Mouse (Mus musculus): Measurements from ENCODE around the gene Tshr.
"Not testable (repeated sequence)": the region's sequence is repeated elsewhere in the genome, so short reads cannot be mapped to it uniquely, and the experiment has no call there.

Gene Tshr

DNA sequence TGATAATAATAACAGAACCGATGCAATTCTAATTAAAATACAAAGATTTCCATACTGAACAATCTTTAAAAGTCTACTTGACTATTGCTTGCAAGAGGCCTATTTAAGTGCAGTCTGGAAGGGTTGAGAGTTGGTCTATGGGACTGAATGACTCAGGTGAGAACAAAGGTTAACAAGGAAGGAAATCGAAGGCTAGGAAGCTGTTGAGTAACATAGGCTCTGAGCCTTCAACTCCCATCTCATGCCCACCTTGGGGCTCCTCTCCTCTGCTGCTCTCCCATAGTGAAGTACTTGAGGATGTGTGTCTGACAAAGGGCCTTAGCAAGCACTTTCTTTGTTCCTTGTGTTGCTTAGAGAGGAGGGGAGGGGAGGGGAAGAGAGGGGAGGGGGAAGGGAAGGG is 116.1 kb downstream of the Tshr start:
- no peak for DNase-seq

DNA sequence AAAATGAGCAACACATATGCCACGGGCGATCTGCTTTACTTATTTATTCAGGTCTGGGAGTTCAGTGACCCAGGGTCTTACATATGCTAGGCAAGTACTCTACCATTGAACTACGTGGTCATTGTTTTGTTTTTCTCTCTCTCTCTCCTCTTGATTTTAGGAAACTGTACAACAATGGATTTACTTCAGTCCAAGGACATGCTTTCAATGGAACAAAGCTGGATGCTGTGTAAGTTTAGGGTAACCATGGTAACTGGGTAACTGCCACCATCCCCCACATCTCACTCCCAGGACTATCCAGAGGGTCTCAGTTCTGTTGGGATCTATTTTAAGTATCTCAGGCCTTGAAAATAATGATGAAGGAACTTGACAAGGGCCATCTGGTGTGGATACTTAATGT is 127.4 kb downstream of the Tshr start:
- no peak for DNase-seq

DNA sequence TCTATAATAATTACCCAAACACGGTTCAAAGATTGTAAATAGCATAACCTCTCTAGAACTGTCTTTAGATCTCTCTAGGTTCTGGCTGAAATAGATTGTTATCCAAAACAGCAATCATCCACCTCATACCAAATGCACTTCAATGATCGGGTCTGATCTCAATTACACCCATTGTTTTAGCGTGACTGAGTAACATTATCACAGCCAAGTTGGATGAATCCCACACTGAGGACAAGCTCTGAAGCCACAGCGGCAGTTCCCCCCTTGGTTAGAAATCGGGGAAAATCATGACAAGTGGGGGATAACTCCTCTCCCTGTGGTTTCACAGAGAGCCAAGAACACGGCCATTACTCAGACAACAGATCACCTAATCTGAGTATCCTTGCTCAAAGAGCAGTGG is 129.6 kb downstream of the Tshr start:
- no peak for DNase-seq

GRCm38 (mm10) chr12:91517808-91518207 is 133.4 kb downstream of the Tshr start:
- DNase-seq: no peak

DNA sequence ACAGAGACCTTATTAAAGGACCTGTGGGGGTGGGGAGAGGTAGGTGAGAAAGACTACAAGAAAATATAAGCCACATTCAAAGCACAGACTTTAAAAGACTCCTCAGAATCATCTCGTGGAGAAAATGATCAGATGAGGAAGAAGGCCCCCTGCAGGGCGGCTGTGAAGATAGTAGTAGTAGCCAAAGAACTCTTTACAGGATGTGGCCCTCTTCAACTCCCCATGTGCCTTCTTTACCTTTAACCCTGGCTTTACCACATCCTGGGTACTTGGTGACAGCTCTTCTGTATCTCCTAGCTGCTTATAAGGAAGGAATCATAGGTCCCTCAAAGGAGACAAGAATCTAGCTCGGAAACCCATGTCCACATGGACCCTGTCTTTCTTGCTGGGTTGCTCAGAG is 139.3 kb downstream of the Tshr start:
- no peak for DNase-seq

DNA sequence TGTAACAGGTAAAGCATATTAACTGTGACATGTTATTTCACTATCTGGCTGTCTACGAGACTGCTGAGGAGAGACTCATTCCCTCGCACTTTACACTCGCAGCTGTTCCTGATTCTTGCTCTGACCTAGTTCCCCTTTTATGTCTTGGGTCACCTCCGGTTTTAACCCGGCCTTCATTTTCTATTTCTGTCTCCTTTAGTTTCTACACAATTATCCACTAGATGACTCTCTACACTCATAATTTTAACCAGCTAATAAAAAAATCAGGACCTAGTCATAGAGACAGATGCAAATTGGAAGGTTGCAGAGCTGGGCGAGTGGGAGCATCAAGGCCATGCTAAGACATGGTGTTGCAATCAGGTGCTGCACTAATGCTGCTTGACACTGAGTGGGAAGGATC is 150.2 kb downstream of the Tshr start:
- no peak for DNase-seq

GRCm38 (mm10) chr12:91540202-91540601 is 155.8 kb downstream of the Tshr start:
- DNase-seq: no peak

DNA sequence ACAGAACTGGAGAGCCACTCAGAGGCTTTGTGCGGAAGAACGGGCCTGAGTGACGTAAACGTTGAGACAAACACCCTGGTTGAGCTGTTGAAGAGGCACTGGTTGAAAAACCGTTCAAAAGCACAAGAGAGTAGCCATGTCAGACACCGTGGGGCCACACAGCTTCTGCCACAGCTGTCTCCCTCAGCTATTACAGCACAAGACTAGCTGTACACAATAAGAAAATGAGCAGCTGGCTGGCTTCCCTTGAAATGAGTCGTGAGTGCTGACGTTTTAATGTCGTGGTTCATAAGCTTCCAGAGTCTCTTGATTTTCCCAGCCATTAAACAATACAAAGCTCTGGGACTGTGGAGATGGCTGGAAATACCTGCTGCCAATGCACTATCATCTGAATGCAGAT is 165.1 kb downstream of the Tshr start:
- DNase-seq: no peak

- DNase-seq: no peak
These were observed 167.6 kb downstream of the Tshr start for GRCm38 (mm10) chr12:91551773-91552526.

DNA sequence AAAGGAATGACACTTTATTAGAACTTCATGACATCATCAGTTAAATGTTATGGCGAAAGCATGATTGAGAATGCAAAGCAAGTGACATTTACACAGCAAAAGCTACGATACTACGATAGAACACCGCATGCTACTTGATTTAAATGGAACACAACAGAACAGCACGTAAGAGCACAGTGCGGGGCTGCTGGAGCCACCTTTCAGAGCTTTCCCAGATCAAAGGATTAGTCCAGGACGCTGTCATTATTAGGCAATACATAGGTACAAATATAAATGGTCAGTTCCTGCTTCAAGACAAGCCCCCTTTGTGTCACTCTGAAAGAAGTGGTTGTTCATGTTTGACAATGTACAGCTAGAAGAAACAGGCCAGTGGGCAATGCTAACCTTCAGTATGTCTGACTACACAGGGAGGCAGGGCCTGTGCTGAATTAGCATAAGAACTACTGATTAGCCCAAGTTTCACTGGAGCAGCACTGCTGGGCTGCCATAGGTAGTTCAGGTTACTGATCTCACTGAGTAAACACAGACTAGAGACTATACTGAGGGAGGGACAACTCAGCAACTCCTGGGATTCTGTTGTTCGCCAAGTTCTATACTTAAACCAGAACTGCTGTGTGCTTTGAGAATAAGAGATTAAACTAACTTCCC is 173.1 kb downstream of the Tshr start:
- DNase-seq: not testable (repeated sequence)

GRCm38 (mm10) chr12:91558152-91558551 is 173.8 kb downstream of the Tshr start:
- DNase-seq: not testable (repeated sequence)

DNA sequence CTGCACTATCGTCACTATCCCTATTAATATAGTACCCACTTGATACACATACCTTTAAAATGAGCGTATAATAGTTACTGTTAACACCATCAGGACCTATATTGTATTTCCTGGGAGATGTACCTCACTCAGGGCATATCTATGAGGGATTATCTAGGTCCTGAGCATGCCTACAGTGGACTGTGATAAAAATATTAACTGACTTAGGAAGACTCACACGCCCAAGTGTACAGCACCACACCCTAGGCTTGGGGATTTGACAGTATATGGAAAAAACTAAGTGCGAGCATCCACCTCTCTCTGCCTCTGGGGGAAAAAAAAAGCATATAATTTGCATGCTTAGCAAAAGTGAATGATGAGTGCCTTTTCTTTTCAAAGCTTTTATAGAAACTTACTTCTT is 182.8 kb downstream of the Tshr start:
- no peak for DNase-seq

- no peak for DNase-seq
These were observed 184.9 kb downstream of the Tshr start for GRCm38 (mm10) chr12:91569255-91569654.

DNA sequence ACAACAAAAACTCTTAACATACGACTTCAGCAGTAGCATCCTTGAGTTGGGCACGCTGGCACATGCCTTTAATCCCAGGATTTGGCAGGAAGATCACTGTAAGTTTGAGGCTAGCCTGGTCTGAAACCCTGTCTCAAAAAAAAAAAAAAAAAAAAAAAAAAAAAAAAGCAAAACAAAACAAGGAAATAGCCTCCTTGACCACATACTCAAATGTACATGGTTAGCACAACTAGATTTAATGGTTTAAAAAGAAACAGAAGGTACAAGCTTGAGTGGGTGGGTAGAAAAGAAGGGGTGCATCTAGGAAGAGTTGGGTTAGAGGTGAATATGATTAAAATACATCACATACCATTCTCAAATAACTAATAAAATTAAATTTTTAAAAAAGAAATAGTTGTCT is 187.3 kb downstream of the Tshr start:
- DNase-seq: no peak

GRCm38 (mm10) chr12:91579665-91580064 is 195.3 kb downstream of the Tshr start:
- DNase-seq: no peak

GRCm38 (mm10) chr12:91581204-91582070 is 197.1 kb downstream of the Tshr start:
- DNase-seq: peak in 1 of 2 experiments; percentile 2

DNA sequence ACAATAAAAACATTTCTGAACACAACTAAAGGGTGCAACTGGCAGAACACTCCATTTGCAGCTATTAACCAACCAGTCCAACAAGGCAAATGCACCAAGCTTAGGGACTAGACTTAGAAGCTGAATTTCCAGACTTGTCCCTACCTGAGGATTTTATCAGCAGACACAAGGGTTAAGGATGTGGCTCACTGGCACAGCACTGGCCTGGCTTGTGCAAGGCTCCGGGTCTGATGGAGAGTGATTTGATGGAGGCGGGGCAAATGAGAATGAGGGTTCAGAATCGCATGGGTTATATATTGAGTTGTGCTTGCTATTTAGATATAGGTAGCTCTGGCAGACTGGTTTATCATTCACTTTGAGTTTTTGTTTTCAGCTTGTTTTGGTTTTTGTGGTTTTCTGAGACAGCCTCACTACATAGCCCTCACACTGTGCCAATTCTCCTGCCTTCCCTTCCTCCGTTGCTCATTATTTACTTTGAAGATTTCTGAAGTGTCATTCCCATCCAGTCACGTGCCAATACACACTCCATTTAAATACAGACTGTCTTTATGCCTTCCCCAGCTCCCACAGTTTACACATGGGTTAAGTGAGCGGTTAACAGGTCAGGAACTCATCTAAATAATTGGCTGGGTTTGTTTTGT is 198.1 kb downstream of the Tshr start:
- DNase-seq: no peak

GRCm38 (mm10) chr12:91583409-91583808 is 199.0 kb downstream of the Tshr start:
- no peak for DNase-seq

DNA sequence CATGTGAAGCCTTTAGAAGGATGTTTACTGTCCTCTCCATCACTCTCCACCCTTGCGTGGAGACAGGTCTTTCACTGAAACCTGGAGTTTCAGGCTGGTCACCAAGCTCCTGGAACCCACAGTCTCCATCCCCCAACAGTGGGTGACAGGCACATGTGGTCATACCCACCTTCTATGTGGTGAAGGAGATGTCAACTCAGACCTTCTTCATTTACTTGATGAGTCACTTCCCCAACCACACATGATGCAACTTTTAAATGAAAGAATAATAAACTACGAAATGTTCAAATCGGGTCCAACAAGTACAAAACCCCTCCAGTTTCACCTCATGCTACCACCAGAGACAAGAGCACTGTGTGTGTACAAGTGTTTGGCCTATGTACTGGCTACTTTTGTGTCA is 200.8 kb downstream of the Tshr start:
- DNase-seq: no peak

DNA sequence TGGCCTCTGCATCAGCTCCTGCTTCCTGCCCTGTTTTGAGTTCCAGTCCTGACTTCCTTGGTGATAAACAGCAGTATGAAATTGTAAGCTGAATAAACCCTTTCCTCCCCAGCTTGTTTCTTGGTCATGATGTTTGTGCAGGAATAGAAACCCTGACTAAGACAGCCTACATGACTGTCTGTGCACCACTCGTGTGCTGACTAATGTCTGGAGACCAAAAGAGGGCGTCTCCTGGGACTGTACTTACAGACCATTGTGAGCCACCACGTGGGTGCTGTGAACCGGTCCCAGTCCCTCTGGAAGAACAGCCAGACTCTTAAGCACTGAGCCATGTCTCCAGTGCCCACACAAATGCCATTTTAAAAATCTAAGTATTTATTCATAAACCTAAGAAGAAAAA is 201.5 kb downstream of the Tshr start:
- DNase-seq: not testable (repeated sequence)

DNA sequence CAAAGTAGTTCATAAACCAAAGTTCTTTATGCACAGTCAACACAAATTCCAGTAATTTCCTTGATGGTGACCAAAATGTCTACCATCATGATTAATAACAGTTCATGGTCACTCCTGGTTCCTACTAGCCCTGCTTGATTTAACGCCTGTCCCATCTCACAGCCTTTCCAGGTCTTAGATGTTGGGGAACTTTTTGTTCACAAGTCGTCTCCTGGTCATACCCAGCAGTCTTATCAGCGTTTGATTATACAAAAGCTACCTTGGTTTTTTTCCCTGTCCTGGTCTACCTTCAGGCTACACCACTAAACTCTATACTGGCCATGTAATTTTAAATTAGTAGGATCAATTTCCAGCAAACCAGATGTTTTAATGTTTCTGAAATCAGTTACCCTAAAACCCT is 202.7 kb downstream of the Tshr start:
- DNase-seq: no peak

- no peak for DNase-seq
These were observed 203.2 kb downstream of the Tshr start for GRCm38 (mm10) chr12:91587491-91588033.

DNA sequence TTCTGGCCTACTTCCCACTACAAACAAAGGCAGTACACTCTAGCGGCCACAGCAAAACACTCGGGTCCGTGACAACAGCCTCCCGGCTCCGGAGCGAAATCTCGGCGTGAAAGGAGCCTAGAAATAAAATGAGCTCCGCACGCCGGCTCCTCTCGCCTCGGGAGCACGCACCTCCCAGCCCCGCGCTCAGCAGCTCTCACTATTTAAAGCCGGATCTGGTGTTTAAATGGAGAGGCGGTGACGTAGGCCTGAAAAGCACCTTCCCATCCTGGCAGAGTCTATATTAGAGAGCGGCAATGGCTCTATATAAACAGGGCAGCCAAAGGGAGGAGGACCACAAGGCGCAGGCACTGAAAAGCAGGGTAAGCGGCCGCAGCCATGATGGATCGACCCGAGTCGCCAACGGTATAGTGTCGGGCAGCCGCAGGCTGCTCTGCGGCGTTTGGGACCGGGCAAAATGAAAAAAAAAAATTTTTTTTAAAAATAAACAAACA is 203.9 kb downstream of the Tshr start:
- peak; percentile 91 to 93 for DNase-seq

Data from B cell, adult 2 months (primary cell).